Mouse (Mus musculus): Measurements from ENCODE around the gene Yipf4. TPM values are rescaled to one million over a fixed set of nuclear protein-coding genes. Genes with fewer than 3 reads are reported as not detected.
A peak's percentile ranks its signal among the peaks of the same experiment; 100 is the strongest.

Yipf4 gene
- polyA plus RNA-seq (2014; fragmentation: Nextera tagmentation; extraction: Ambion mirVana), result 48.3 and 53.3 TPM in 2 replicates

DNA sequence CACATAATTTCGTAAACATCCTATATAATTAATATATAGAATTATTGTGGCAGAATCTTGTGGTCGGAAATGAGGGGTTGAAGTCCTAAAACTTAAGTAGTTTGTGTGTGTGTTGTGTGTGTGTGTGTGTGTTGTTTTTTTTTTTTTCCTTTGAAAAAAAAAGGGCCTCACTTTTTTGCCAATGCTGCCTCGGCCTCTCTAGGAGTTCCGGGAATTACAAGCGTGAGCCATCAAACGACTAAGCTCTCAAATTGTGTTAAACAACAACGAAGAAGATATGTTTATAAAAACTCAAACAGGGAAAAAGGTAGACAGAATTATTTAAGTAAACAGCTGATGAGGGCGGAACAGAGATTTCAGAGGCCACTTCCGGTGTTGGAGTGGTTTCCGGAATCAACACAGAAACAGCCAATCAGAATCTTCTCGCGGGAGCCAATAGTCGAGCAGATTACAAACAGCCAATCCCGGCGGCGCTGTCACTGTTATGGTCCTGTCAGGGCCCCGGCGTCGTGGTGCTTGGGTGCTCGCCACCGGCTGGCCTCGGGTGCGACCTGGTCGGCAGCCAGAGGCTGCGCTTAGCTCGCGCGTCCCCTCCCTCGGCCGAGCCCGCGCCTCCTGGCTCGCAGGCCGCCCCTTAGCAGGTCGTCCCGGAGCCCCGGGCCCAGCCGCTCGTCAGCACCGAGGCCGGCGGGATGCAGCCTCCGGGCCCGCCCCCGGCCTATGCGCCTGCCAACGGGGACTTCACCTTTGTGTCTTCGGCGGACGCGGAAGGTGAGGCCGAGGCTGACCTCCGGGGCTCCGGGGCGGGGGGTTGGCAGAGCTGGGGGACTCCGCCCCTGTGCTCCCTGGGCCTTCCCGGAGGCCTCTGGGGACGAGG, at the start of gene Yipf4:
Gene Yipf4 (plus strand): TSS at position 470 of the 877 bp plus-strand sequence.
- DNase-seq (ENCODE audit: low spot score), result peak; percentile 94
- Histone ChIP-seq H3K9me3 (ENCODE audit: control insufficient read depth, low read length) (no peaks in the 10 kb centered on the region), H3K27ac (ENCODE audit: low read depth, low read length) (0 out of 2 replicates have a peak within 1 kb of the TSS, but pooled peaks have one; percentile 47), H3K27me3 (ENCODE audit: control insufficient read depth, insufficient read depth, low read length) (no peaks in the 10 kb centered on the region), H3K4me3 (ENCODE audit: low read depth, low read length) (peak within 1 kb of the TSS; percentile 95), H3K36me3 (ENCODE audit: control insufficient read depth, insufficient read depth, low read length) (no peaks in the 10 kb centered on the region; the same call in 1 of the 2 replicates), H3K9ac (ENCODE audit: low read length) (peak within 1 kb of the TSS; percentile 89), H3K4me2 (ENCODE audit: low read depth) (peak within 1 kb of the TSS; percentile 69), H3K4me1 (ENCODE audit: control insufficient read depth, insufficient read depth, low read length) (no peaks in the 10 kb centered on the region)
- peak; percentile 100 for ATAC-seq (ENCODE audit: insufficient read depth, low FRiP score, low TSS enrichment)
- 4% methylated on average over 58 of the region's 58 CpGs for WGBS

DNA sequence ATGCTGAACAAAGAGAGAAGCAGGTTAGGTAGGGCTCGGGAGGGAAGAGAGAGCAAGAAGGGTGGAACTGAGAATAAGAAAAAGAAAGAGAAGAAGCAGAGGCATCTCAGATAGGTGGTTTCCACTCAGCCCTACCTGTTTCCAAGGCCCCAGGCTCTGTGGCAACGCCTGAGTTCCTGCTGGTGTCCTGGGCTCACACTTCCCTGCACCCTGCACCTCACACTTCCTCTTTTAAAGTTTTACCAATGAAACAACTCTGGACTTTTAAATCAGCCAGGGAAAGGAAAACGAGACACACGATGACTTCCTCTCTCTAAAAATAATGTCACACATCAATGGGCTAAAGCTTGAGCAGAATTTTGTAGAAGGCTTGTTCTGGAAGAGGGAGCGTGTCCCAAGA, 48.8 kb upstream of the Yipf4 start:
- Histone ChIP-seq H3K27me3 (ENCODE audit: control insufficient read depth, insufficient read depth, low read length) (no peaks in the 10 kb centered on the region), H3K4me3 (ENCODE audit: low read depth, low read length) (no peak overlapping the region), H3K4me2 (ENCODE audit: low read depth) (no peak overlapping the region), H3K9me3 (ENCODE audit: control insufficient read depth, low read length) (no peaks in the 10 kb centered on the region), H3K9ac (ENCODE audit: low read length) (no peak overlapping the region), H3K27ac (ENCODE audit: low read depth, low read length) (no peak overlapping the region), H3K36me3 (ENCODE audit: control insufficient read depth, insufficient read depth, low read length) (no peaks in the 10 kb centered on the region), H3K4me1 (ENCODE audit: control insufficient read depth, insufficient read depth, low read length) (no peaks in the 10 kb centered on the region)
- 82% methylated on average over 5 of the region's 5 CpGs for WGBS
- ATAC-seq (ENCODE audit: insufficient read depth, low FRiP score, low TSS enrichment) (no peak), DNase-seq (ENCODE audit: low spot score) (no peak)

DNA sequence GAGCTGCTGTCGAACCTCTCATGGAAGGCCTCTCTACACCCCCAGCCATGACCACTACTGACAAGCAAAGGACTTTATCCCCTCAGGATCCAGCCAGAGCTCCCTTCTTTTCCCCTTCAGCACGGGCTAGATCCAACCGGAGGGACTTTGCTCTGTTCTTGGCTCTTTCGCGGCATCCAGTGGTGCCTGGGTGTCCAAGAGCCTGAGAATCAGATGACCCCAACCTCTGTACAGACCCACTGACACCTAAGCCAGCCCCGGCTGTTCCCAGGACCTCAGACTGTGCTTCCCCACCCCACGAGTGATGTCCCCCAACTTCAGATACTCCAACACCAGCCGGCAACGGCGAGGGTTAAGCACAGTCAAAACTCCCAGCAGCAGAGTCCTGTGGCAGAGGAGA, 39.5 kb upstream of the Yipf4 start:
- Histone ChIP-seq H3K36me3 (ENCODE audit: control insufficient read depth, insufficient read depth, low read length) (no peaks in the 10 kb centered on the region), H3K4me3 (ENCODE audit: low read depth, low read length) (no peak overlapping the region), H3K9ac (ENCODE audit: low read length) (no peak overlapping the region), H3K9me3 (ENCODE audit: control insufficient read depth, low read length) (no peaks in the 10 kb centered on the region), H3K27ac (ENCODE audit: low read depth, low read length) (no peak overlapping the region), H3K27me3 (ENCODE audit: control insufficient read depth, insufficient read depth, low read length) (no peaks in the 10 kb centered on the region), H3K4me1 (ENCODE audit: control insufficient read depth, insufficient read depth, low read length) (no peaks in the 10 kb centered on the region), H3K4me2 (ENCODE audit: low read depth) (no peak overlapping the region)
- no peak for ATAC-seq (ENCODE audit: insufficient read depth, low FRiP score, low TSS enrichment)
- WGBS, result 89% methylated on average over 10 of the region's 10 CpGs
- DNase-seq (ENCODE audit: low spot score), result no peak

DNA sequence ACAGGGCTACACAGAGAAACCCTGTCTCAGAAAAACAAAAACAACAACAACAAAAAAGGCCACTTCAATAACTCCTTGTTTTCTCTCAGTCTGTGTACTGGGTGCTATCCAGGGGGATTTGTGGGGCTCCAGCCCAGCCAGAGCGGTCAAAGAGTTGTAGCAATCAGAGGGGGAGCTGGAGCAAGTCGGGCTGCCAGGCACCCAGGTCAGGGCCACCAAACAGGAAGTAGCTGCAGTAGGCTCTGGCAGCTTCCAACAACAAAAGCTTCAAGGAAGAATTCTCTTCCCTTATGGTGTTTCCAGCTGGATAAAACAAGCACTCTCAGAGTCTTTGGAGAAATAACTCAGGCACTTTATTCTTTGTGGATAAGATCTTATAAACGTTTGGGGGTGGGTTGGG, 35.4 kb upstream of the Yipf4 start:
- H3K36me3 ChIP-seq (ENCODE audit: control insufficient read depth, insufficient read depth, low read length), result no peaks in the 10 kb centered on the region
- no peak overlapping the region for H3K27ac ChIP-seq (ENCODE audit: low read depth, low read length)
- no peaks in the 10 kb centered on the region for H3K27me3 ChIP-seq (ENCODE audit: control insufficient read depth, insufficient read depth, low read length)
- DNase-seq (ENCODE audit: low spot score), result no peak
- no peaks in the 10 kb centered on the region for H3K4me1 ChIP-seq (ENCODE audit: control insufficient read depth, insufficient read depth, low read length)
- no peak for ATAC-seq (ENCODE audit: insufficient read depth, low FRiP score, low TSS enrichment)
- H3K9me3 ChIP-seq (ENCODE audit: control insufficient read depth, low read length), result no peaks in the 10 kb centered on the region
- H3K4me2 ChIP-seq (ENCODE audit: low read depth), result no peak overlapping the region
- no peak overlapping the region for H3K9ac ChIP-seq (ENCODE audit: low read length)
- no peak overlapping the region for H3K4me3 ChIP-seq (ENCODE audit: low read depth, low read length)
- 79% methylated on average over 3 of the region's 3 CpGs for WGBS

DNA sequence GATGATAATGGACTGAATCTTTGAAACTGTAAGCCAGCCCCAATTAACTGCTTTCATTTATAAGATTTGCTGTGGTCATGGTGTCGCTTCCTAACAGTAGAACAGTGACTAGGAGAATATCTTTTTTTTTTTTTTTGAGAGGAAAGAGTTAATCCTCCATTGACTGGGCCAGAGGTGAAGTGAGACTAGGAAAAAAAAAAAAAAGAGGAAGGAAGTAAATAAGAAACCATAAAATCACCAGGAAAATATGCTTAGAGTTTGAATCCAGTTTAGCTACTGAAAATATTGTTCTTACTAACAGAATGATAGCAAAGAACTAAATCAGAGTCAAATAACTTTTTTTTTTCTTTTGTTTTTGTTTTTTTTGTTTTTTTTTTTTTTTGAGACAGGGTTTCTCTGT, 34.6 kb upstream of the Yipf4 start:
- H3K9ac ChIP-seq (ENCODE audit: low read length), result no peak overlapping the region
- no peaks in the 10 kb centered on the region for H3K36me3 ChIP-seq (ENCODE audit: control insufficient read depth, insufficient read depth, low read length)
- 96% methylated on average over 1 of the region's 1 CpGs for WGBS
- H3K4me2 ChIP-seq (ENCODE audit: low read depth), result no peak overlapping the region
- no peak overlapping the region for H3K27ac ChIP-seq (ENCODE audit: low read depth, low read length)
- DNase-seq (ENCODE audit: low spot score), result no peak
- no peak for ATAC-seq (ENCODE audit: insufficient read depth, low FRiP score, low TSS enrichment)
- H3K4me3 ChIP-seq (ENCODE audit: low read depth, low read length), result no peak overlapping the region
- H3K27me3 ChIP-seq (ENCODE audit: control insufficient read depth, insufficient read depth, low read length), result no peaks in the 10 kb centered on the region
- H3K9me3 ChIP-seq (ENCODE audit: control insufficient read depth, low read length), result no peaks in the 10 kb centered on the region
- H3K4me1 ChIP-seq (ENCODE audit: control insufficient read depth, insufficient read depth, low read length), result no peaks in the 10 kb centered on the region

DNA sequence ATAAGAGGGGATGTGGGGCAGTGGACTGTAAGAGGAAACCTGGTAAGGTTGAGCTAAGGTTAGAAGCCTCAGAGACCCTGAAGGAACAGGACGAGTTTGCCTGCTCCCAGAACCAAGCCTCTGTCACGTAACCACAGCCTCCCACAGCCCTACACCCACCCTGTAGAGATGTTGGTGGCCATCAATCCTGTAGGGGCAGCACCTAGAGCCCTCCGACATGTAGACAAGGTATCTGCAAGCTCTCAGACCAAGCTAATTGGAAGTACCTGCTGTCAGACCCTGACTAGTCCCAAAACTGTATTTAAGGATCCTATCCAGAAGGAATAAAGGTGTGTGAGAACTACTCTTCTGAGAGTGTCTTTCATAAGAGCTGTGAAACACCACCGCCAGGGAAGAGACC, 33.9 kb upstream of the Yipf4 start:
- no peak overlapping the region for H3K4me2 ChIP-seq (ENCODE audit: low read depth)
- H3K9ac ChIP-seq (ENCODE audit: low read length), result no peak overlapping the region
- H3K27me3 ChIP-seq (ENCODE audit: control insufficient read depth, insufficient read depth, low read length), result no peaks in the 10 kb centered on the region
- no peaks in the 10 kb centered on the region for H3K4me1 ChIP-seq (ENCODE audit: control insufficient read depth, insufficient read depth, low read length)
- 87% methylated on average over 4 of the region's 4 CpGs for WGBS
- H3K36me3 ChIP-seq (ENCODE audit: control insufficient read depth, insufficient read depth, low read length), result no peaks in the 10 kb centered on the region
- ATAC-seq (ENCODE audit: insufficient read depth, low FRiP score, low TSS enrichment) (no peak), DNase-seq (ENCODE audit: low spot score) (no peak)
- H3K4me3 ChIP-seq (ENCODE audit: low read depth, low read length), result no peak overlapping the region
- no peaks in the 10 kb centered on the region for H3K9me3 ChIP-seq (ENCODE audit: control insufficient read depth, low read length)
- H3K27ac ChIP-seq (ENCODE audit: low read depth, low read length), result no peak overlapping the region

DNA sequence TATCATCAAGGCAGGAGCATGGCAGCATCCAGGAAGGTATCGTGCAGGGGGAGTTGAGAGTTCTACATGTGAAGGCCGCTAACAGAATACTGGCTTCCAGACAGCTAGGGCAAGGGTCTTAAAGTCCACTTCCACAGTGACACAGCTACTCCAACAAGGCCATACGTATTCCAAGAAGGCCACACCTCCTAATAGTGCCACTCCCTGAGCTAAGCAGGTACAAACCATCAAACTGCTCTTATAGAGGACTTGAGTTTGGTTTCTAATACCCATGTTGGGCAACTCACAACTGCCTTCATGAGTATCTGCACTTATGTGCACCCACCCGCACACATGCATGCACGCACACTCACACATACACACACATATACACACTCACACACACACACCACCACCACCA, 32.5 kb upstream of the Yipf4 start:
- H3K27ac ChIP-seq (ENCODE audit: low read depth, low read length), result no peak overlapping the region
- no peaks in the 10 kb centered on the region for H3K9me3 ChIP-seq (ENCODE audit: control insufficient read depth, low read length)
- no peak for DNase-seq (ENCODE audit: low spot score)
- H3K9ac ChIP-seq (ENCODE audit: low read length), result no peak overlapping the region
- H3K4me2 ChIP-seq (ENCODE audit: low read depth), result no peak overlapping the region
- H3K4me1 ChIP-seq (ENCODE audit: control insufficient read depth, insufficient read depth, low read length), result no peaks in the 10 kb centered on the region
- ATAC-seq (ENCODE audit: insufficient read depth, low FRiP score, low TSS enrichment), result no peak
- H3K27me3 ChIP-seq (ENCODE audit: control insufficient read depth, insufficient read depth, low read length), result no peaks in the 10 kb centered on the region
- 91% methylated on average over 5 of the region's 5 CpGs for WGBS
- H3K4me3 ChIP-seq (ENCODE audit: low read depth, low read length), result no peak overlapping the region
- H3K36me3 ChIP-seq (ENCODE audit: control insufficient read depth, insufficient read depth, low read length), result no peaks in the 10 kb centered on the region

DNA sequence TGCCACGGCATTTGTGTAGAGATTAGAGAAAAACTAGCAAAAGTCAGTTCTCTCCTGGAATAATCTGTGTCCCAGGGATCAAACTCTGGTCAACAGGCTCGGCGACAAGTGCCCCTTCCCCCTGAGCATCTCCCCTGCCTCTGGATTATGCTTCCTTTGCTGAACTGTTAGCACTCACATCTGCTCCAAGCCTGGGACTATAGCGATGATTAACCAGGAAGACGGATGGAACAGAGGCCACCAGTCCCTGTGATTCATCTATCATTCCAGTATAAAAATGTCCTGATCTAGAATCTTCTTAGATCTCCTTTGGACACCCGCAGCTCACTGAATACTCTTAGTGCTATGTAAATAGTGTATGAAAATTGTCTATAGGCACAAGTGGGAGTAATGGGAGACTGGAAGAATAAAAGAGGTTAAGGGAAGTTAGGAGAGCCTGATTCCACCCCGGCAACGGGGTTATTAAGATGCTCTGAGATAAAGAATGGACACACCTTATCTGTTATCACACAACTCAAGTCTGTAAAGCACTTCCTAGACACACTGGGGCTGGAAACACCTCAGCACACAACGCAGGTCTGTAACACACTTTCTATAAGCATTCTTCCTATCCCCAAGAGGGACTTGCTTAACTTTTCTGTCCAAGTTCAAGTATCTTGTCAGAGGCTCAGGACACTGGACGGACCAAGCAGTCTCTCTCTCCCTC, 31.2 kb upstream of the Yipf4 start:
- no peaks in the 10 kb centered on the region for H3K27me3 ChIP-seq (ENCODE audit: control insufficient read depth, insufficient read depth, low read length)
- H3K27ac ChIP-seq (ENCODE audit: low read depth, low read length), result no peak overlapping the region
- H3K4me2 ChIP-seq (ENCODE audit: low read depth), result no peak overlapping the region
- no peak overlapping the region for H3K4me3 ChIP-seq (ENCODE audit: low read depth, low read length)
- 83% methylated on average over 10 of the region's 10 CpGs for WGBS
- DNase-seq (ENCODE audit: low spot score), result no peak
- no peak for ATAC-seq (ENCODE audit: insufficient read depth, low FRiP score, low TSS enrichment)
- no peaks in the 10 kb centered on the region for H3K9me3 ChIP-seq (ENCODE audit: control insufficient read depth, low read length)
- no peaks in the 10 kb centered on the region for H3K4me1 ChIP-seq (ENCODE audit: control insufficient read depth, insufficient read depth, low read length)
- no peaks in the 10 kb centered on the region for H3K36me3 ChIP-seq (ENCODE audit: control insufficient read depth, insufficient read depth, low read length)
- H3K9ac ChIP-seq (ENCODE audit: low read length), result no peak overlapping the region

Measured in neural tube, embryonic 11.5 days (tissue).